Mouse (Mus musculus) brain, embryonic 14.5 days (tissue): Measurements from ENCODE around the gene Cggbp1.

Experiments used
- CTCF ChIP-seq: fragments of 200-500 bp; IDR thresholded peaks from 2 replicates; pipeline ENCODE4 v1.5.1; 2012; ENCODE audit warnings: inconsistent platforms, mild to moderate bottlenecking, moderate library complexity, borderline replicate concordance; ENCODE audit not compliant: insufficient read depth, insufficient read length; ENCODE audit errors: extremely low read depth
- POLR2A ChIP-seq: fragments of 200-500 bp; IDR thresholded peaks from 2 replicates; pipeline ENCODE4 v1.6.1; 2012; ENCODE audit warnings: mild to moderate bottlenecking, inconsistent platforms, borderline replicate concordance; ENCODE audit not compliant: poor library complexity, insufficient read depth, insufficient read length, severe bottlenecking; ENCODE audit errors: extremely low read depth

- TF ChIP-seq CTCF (no peak), POLR2A (no peak)
These were observed 51.5 kb downstream of the Cggbp1 start for GRCm38 (mm10) chr16:64903328-64903727.
